Mouse (Mus musculus) megakaryocyte, embryonic 14.5 days (primary cell): ENCODE measurements at regions not wholly inside any gene's neighbourhood (a gene's known extent, or its start where the extent isn't known, plus 50 kb on each side); places are given as distances from the start of the nearest gene placed in this dataset.

Source experiments
- FLI1 ChIP-seq: IDR thresholded peaks from 2 replicates; pipeline ENCODE4 v1.6.1; 2012; ENCODE audit warnings: low read length, inconsistent platforms, mixed read lengths
- GATA1 ChIP-seq: IDR thresholded peaks from 3 replicates; pipeline ENCODE4 v1.6.1; 2012; ENCODE audit warnings: mixed read lengths, low read length, inconsistent platforms, borderline replicate concordance

DNA sequence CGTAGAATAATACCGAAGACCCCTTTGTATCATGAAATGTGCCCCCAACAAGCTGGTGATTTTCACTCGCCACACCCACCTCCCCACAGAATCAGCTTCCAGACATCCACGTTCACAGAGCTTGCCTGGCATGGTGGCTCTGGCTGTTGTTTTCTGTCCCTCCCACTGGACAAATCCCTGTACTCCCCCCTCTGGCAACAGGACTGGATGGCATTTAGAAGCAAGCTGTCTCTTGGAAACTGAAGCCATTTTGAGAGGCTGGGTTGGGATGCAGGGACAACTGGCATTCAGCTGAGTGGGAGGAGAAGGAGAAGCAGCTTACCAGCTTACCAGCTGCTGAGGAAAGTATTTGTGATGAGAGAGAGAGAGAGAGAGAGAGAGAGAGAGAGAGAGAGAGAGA, 105.6 kb upstream of the Spdl1 start:
- TF ChIP-seq GATA1 (no peak), FLI1 (no peak)
